In genomic region chrX:40740701-40741344, GRCm38 (mm10) we compare ENCODE assay signal across 18 mouse cellular contexts.
DNase-seq lines count a peak whose midpoint lies in the region; ATAC-seq and TF ChIP-seq lines count a peak whose summit lies in the region.
"Had no signal": no experiment of that assay in that cellular context is flagged by ENCODE, and none has a peak within 500 bp of the region (broad histone marks: within the 10 kb centered on the region; RNA-seq: fewer than 3 reads in every experiment).

No protein-coding gene starts in this region.

- no peak for TF ChIP-seq CTCF in forebrain, postnatal 0 days (IDR thresholded peaks at IDR 0.05; ENCODE audit: low read depth)
- no peak for TF ChIP-seq CTCF in cerebellum, adult 2 months (IDR thresholded peaks at IDR 0.05; ENCODE audit: borderline replicate concordance, insufficient read depth, low read depth, low read length)

- no peaks in the 10 kb centered on the region for H3K27me3 ChIP-seq in forebrain, postnatal 0 days (ENCODE audit: insufficient read depth, low read length)
- H3K27me3 ChIP-seq in forebrain, embryonic 10.5 days (ENCODE audit: poor library complexity, severe bottlenecking) = no peaks in the 10 kb centered on the region
- H3K27me3 ChIP-seq in hindbrain, embryonic 10.5 days (ENCODE audit: insufficient read depth, poor library complexity, severe bottlenecking) = no peaks in the 10 kb centered on the region
- H3K27me3 ChIP-seq in cerebellum, adult 2 months (ENCODE audit: control insufficient read depth, insufficient read depth, low read length) = no peaks in the 10 kb centered on the region
- H3K27me3 ChIP-seq: heart, embryonic 12.5 days; hindbrain, embryonic 15.5 days; liver, embryonic 15.5 days had no signal

- 47% methylated on average over 4 of the region's 4 CpGs for WGBS in forebrain, postnatal 0 days
- whole genome bisulfite sequencing in forebrain, embryonic 10.5 days = 52% methylated on average over 4 of the region's 4 CpGs
- WGBS in hindbrain, embryonic 10.5 days = 53% methylated on average over 4 of the region's 4 CpGs
- 17% methylated on average over 4 of the region's 4 CpGs for WGBS in cerebellum, adult 2 months

- peak; percentile 4 for DNase-seq in forebrain, postnatal 0 days
- no peak for DNase-seq in forebrain, embryonic 10.5 days (ENCODE audit: extremely low spot score, low spot score)
- peak; percentile 38 to 46 for DNase-seq in layer of hippocampus, adult 18-20 months (ENCODE audit: low spot score in 2 of 2)
- peak; percentile 36 to 51 for DNase-seq in left cerebral cortex, adult 9 months (ENCODE audit: low spot score in 2 of 2)
- peak; percentile 1 for DNase-seq in right cerebral cortex, postnatal 4 days
- DNase-seq in hindbrain, embryonic 10.5 days (ENCODE audit: low spot score) = no peak
- no peak for DNase-seq in cerebellum, adult 18-20 months
- DNase-seq in cerebellum, adult 2 months = no peak
- DNase-seq: gastrocnemius, postnatal 14 days; kidney, adult 8-10 months; lung, postnatal 36 days; thymus, postnatal 25 days had no signal

- no peaks in the 10 kb centered on the region for H3K36me3 ChIP-seq in forebrain, postnatal 0 days (ENCODE audit: insufficient read depth)
- H3K36me3 ChIP-seq in forebrain, embryonic 10.5 days (replicated peaks) = no peaks in the 10 kb centered on the region
- no peaks in the 10 kb centered on the region for H3K36me3 ChIP-seq in hindbrain, embryonic 10.5 days
- H3K36me3 ChIP-seq: heart, embryonic 12.5 days; hindbrain, embryonic 15.5 days; limb, embryonic 10.5 days; liver, embryonic 15.5 days had no signal

- H3K9ac ChIP-seq in forebrain, postnatal 0 days = no peak overlapping the region
- H3K9ac ChIP-seq: heart, embryonic 12.5 days; hindbrain, embryonic 15.5 days; liver, embryonic 15.5 days had no signal

- no peak overlapping the region for H3K27ac ChIP-seq in forebrain, postnatal 0 days (ENCODE audit: low read depth, low read length)
- H3K27ac ChIP-seq in forebrain, embryonic 10.5 days = no peak overlapping the region
- H3K27ac ChIP-seq in hindbrain, embryonic 10.5 days = no peak overlapping the region
- H3K27ac ChIP-seq in cerebellum, adult 2 months (ENCODE audit: insufficient read depth, low read length) = no peak overlapping the region
- H3K27ac ChIP-seq: hindbrain, embryonic 15.5 days; limb, embryonic 10.5 days; liver, embryonic 15.5 days had no signal

- peak; percentile 48 for ATAC-seq in forebrain, postnatal 0 days
- ATAC-seq: activated CD4-positive, CD25-positive, alpha-beta regulatory T cell, adult 4 months; midbrain, embryonic 16.5 days had no signal

- H3K4me2 ChIP-seq in forebrain, postnatal 0 days (ENCODE audit: low read depth) = no peak overlapping the region
- H3K4me2 ChIP-seq: heart, embryonic 12.5 days; hindbrain, embryonic 15.5 days; liver, embryonic 15.5 days had no signal

- H3K9me3 ChIP-seq in forebrain, postnatal 0 days (ENCODE audit: low read length) = no peaks in the 10 kb centered on the region
- no peaks in the 10 kb centered on the region for H3K9me3 ChIP-seq in forebrain, embryonic 10.5 days
- no peaks in the 10 kb centered on the region for H3K9me3 ChIP-seq in hindbrain, embryonic 10.5 days
- H3K9me3 ChIP-seq: heart, embryonic 12.5 days; hindbrain, embryonic 15.5 days; limb, embryonic 10.5 days; liver, embryonic 15.5 days had no signal

- H3K4me3 ChIP-seq in forebrain, postnatal 0 days (ENCODE audit: low read depth, low read length) = no peak overlapping the region
- H3K4me3 ChIP-seq in forebrain, embryonic 10.5 days = no peak overlapping the region
- no peak overlapping the region for H3K4me3 ChIP-seq in hindbrain, embryonic 10.5 days
- no peak overlapping the region for H3K4me3 ChIP-seq in cerebellum, adult 2 months (replicated peaks; ENCODE audit: insufficient read depth, low read depth, low read length)
- H3K4me3 ChIP-seq: heart, embryonic 12.5 days; hindbrain, embryonic 15.5 days; limb, embryonic 10.5 days; liver, embryonic 15.5 days had no signal

- no peaks in the 10 kb centered on the region for H3K4me1 ChIP-seq in forebrain, postnatal 0 days (ENCODE audit: insufficient read depth)
- H3K4me1 ChIP-seq in forebrain, embryonic 10.5 days = no peaks in the 10 kb centered on the region
- H3K4me1 ChIP-seq in hindbrain, embryonic 10.5 days (replicated peaks) = no peaks in the 10 kb centered on the region
- no peaks in the 10 kb centered on the region for H3K4me1 ChIP-seq in cerebellum, adult 2 months (ENCODE audit: control insufficient read depth, insufficient read depth, low read length)
- H3K4me1 ChIP-seq: heart, embryonic 12.5 days; hindbrain, embryonic 15.5 days; limb, embryonic 10.5 days; liver, embryonic 15.5 days had no signal

- no peak for TF ChIP-seq POLR2A in cerebellum, adult 2 months (IDR thresholded peaks at IDR 0.05; ENCODE audit: borderline replicate concordance, insufficient read depth, low read length)

Comparison
In these comparisons a context has a peak if more than half of its experiments do, and no peak if none do; other contexts are left out.
1. DNase-seq: peak in forebrain, postnatal 0 days (single experiment), layer of hippocampus, adult 18-20 months (2 of 2), left cerebral cortex, adult 9 months (2 of 2) and right cerebral cortex, postnatal 4 days (single experiment); none in forebrain, embryonic 10.5 days (single experiment), hindbrain, embryonic 10.5 days (single experiment), cerebellum, adult 18-20 months (0 of 2) and cerebellum, adult 2 months (0 of 2).